Mouse (Mus musculus): ENCODE measurements around the gene Fer.

DNA sequence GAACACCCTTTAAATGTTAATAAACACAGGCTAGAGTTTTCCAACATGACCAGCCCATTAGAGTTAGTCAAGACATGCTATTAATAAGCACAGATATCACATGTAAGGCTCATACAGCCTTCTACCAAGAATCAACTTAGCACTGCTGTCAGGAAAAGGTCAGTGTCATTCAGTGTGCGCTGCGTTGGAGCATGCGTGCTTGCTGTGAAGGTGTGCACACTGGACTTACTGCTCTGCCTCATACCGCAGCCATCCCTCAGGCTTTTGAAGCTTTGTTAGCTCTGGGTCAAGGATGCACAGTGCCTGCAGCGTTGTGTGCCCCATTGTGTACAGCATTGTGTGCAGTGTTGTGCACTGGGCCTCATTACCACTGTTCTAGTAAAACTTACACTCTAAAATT is 250.8 kb downstream of the Fer start:
- TF ChIP-seq CTCF (IDR thresholded peaks at IDR 0.05; ENCODE audit: control insufficient read depth, insufficient read depth, insufficient replicate concordance, low read depth, low read length): no peak
- TF ChIP-seq POLR2A (IDR thresholded peaks at IDR 0.05; ENCODE audit: control insufficient read depth, low read depth, low read length): no peak
